Mouse (Mus musculus): ENCODE data around the gene Samm50. TPM values are rescaled to one million over a fixed set of nuclear protein-coding genes. Genes with fewer than 3 reads are reported as not detected.

The Samm50 gene
- polyA plus RNA-seq, 1 experiment from 2014 or later: 122 TPM

DNA sequence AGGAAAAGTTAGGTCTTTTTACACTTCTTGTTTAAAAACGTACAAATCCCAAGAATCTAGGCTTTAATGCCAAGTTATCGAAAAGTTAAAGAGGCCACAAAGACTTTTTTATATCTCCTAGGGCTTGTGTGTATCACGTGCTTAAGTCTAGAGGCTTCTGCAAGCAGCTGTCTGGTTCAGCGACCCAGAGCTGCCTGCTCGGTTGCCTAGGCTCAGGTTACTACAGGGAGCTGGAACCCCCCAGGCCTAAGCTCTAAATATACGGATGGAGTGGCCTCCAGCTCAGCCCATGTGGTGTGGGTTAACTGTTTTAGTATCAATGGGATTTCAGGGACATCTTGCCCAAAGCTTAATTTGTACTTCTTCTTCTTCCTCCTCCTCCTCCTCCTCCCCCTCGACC is 49.5 kb downstream of the Samm50 start:
- Histone ChIP-seq H3K9ac (no peak overlapping the region), H3K4me2 (no peak overlapping the region), H3K9me3 (replicated peaks) (0 out of 2 replicates have a peak, but pooled peaks cover 3% of the 10 kb centered on the region), H3K27ac (ENCODE audit: poor library complexity, severe bottlenecking) (0 out of 2 replicates have a peak overlapping the region, but pooled peaks have one; percentile 5), H3K27me3 (replicated peaks) (no peaks in the 10 kb centered on the region), H3K4me1 (replicated peaks) (peaks cover 44% of the 10 kb centered on the region), H3K4me3 (no peak overlapping the region), H3K36me3 (peaks cover 5% of the 10 kb centered on the region; the same call in 1 of the 2 replicates)
- no peak for ATAC-seq (ENCODE audit: insufficient number of reproducible peaks, low FRiP score)
- whole genome bisulfite sequencing: 46% methylated on average over 7 of the region's 7 CpGs

- WGBS: 80% methylated on average over 7 of the region's 7 CpGs
- Histone ChIP-seq H3K27me3 (replicated peaks) (no peaks in the 10 kb centered on the region), H3K27ac (ENCODE audit: poor library complexity, severe bottlenecking) (0 out of 2 replicates have a peak overlapping the region, but pooled peaks have one; percentile 44), H3K9ac (peak overlapping the region; percentile 19), H3K9me3 (replicated peaks) (peaks cover 9% of the 10 kb centered on the region; the same call in 1 of the 2 replicates), H3K4me3 (no peak overlapping the region), H3K4me1 (replicated peaks) (peaks cover 27% of the 10 kb centered on the region), H3K4me2 (no peak overlapping the region), H3K36me3 (peaks cover 10% of the 10 kb centered on the region; the same call in 1 of the 2 replicates)
- ATAC-seq (ENCODE audit: insufficient number of reproducible peaks, low FRiP score): no peak
Observed at GRCm38 (mm10) chr15:84245104-84245503, 53.1 kb downstream of the Samm50 start.

- peaks cover 6% of the 10 kb centered on the region; the same call in 1 of the 2 replicates for H3K9me3 ChIP-seq (replicated peaks)
- H3K4me2 ChIP-seq: no peak overlapping the region
- no peak overlapping the region for H3K27ac ChIP-seq (ENCODE audit: poor library complexity, severe bottlenecking)
- peaks cover 32% of the 10 kb centered on the region for H3K4me1 ChIP-seq (replicated peaks)
- 94% methylated on average over 6 of the region's 6 CpGs for WGBS
- no peak overlapping the region for H3K9ac ChIP-seq
- no peak for ATAC-seq (ENCODE audit: insufficient number of reproducible peaks, low FRiP score)
- H3K27me3 ChIP-seq (replicated peaks): no peaks in the 10 kb centered on the region
- no peak overlapping the region for H3K4me3 ChIP-seq
- peaks cover 10% of the 10 kb centered on the region; the same call in 1 of the 2 replicates for H3K36me3 ChIP-seq
Observed at GRCm38 (mm10) chr15:84246195-84246594, 54.2 kb downstream of the Samm50 start.

GRCm38 (mm10) chr15:84247309-84247708 is 55.3 kb downstream of the Samm50 start:
- Histone ChIP-seq H3K4me3 (no peak overlapping the region), H3K27ac (ENCODE audit: poor library complexity, severe bottlenecking) (no peak overlapping the region), H3K9me3 (replicated peaks) (peaks cover 6% of the 10 kb centered on the region; the same call in 1 of the 2 replicates), H3K27me3 (replicated peaks) (no peaks in the 10 kb centered on the region), H3K4me2 (no peak overlapping the region), H3K9ac (no peak overlapping the region), H3K36me3 (peaks cover 10% of the 10 kb centered on the region; the same call in 1 of the 2 replicates), H3K4me1 (replicated peaks) (peaks cover 38% of the 10 kb centered on the region)
- ATAC-seq (ENCODE audit: insufficient number of reproducible peaks, low FRiP score): no peak
- 93% methylated on average over 3 of the region's 3 CpGs for WGBS

- 34% methylated on average over 13 of the region's 13 CpGs for WGBS
- peaks cover 68% of the 10 kb centered on the region for H3K4me1 ChIP-seq (replicated peaks)
- H3K9me3 ChIP-seq (replicated peaks): peaks cover 6% of the 10 kb centered on the region; the same call in 1 of the 2 replicates
- no peaks in the 10 kb centered on the region for H3K27me3 ChIP-seq (replicated peaks)
- peak overlapping the region; percentile 61 for H3K9ac ChIP-seq
- H3K4me2 ChIP-seq: no peak overlapping the region; the same call in 1 of the 2 replicates
- peaks cover 5% of the 10 kb centered on the region; the same call in 1 of the 2 replicates for H3K36me3 ChIP-seq
- H3K27ac ChIP-seq (ENCODE audit: poor library complexity, severe bottlenecking): peak overlapping the region; percentile 97
- ATAC-seq (ENCODE audit: insufficient number of reproducible peaks, low FRiP score): peak; percentile 42; the same call in 1 of the 2 replicates
- H3K4me3 ChIP-seq: no peak overlapping the region
Observed at GRCm38 (mm10) chr15:84251227-84251626, 59.2 kb downstream of the Samm50 start.

DNA sequence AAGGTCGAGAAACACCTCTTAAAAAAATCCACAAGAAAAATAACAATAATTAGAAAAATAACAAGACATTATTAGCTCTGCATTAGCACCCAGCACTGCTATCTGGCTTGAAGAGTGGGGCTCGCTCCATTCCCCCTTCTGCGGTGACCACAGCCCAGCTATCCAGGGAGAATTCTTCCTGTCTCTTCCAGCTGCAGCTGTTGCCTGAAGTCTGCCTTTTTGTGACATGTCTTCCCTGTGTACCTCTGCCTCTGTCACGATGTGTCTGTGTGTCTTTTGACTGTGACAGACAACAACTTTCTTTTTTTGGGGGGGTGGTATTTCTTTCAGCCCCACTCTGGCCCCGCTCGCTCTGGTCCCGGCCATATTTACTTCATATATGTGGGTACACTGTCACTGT is 60.6 kb downstream of the Samm50 start:
- Histone ChIP-seq H3K4me2 (no peak overlapping the region), H3K9ac (no peak overlapping the region), H3K27me3 (replicated peaks) (no peaks in the 10 kb centered on the region), H3K9me3 (replicated peaks) (no peaks in the 10 kb centered on the region), H3K4me3 (no peak overlapping the region), H3K36me3 (no peaks in the 10 kb centered on the region), H3K4me1 (replicated peaks) (peaks cover 82% of the 10 kb centered on the region), H3K27ac (ENCODE audit: poor library complexity, severe bottlenecking) (peak overlapping the region; percentile 97)
- 86% methylated on average over 7 of the region's 7 CpGs for WGBS
- ATAC-seq (ENCODE audit: insufficient number of reproducible peaks, low FRiP score): no peak

DNA sequence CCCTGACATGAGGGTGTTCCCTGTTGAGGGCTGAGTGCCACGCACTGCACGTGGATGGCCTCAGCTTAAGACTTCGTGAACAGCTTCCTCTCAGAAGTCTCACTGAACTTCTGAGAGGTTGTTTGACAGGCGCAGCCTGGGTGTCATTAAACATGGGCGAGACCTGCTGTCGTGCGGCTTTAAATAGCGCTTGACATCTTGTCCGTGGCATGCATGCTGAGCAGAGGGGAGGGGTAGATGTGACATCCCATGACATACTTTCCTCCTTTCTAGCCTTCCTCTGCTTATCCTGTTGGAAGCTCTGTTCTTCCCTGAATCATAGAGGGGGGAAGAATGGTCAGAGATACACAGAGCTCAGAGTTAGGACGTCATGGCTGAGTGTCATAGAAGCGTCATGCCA is 61.7 kb downstream of the Samm50 start:
- peaks cover 87% of the 10 kb centered on the region for H3K4me1 ChIP-seq (replicated peaks)
- H3K4me2 ChIP-seq: peak overlapping the region; percentile 27
- peak overlapping the region; percentile 37; the same call in 1 of the 2 replicates for H3K9ac ChIP-seq
- H3K36me3 ChIP-seq: no peaks in the 10 kb centered on the region
- no peaks in the 10 kb centered on the region for H3K9me3 ChIP-seq (replicated peaks)
- peak overlapping the region; percentile 97 for H3K27ac ChIP-seq (ENCODE audit: poor library complexity, severe bottlenecking)
- H3K27me3 ChIP-seq (replicated peaks): no peaks in the 10 kb centered on the region
- peak; percentile 68 for ATAC-seq (ENCODE audit: insufficient number of reproducible peaks, low FRiP score)
- H3K4me3 ChIP-seq: no peak overlapping the region
- 22% methylated on average over 11 of the region's 11 CpGs for WGBS

DNA sequence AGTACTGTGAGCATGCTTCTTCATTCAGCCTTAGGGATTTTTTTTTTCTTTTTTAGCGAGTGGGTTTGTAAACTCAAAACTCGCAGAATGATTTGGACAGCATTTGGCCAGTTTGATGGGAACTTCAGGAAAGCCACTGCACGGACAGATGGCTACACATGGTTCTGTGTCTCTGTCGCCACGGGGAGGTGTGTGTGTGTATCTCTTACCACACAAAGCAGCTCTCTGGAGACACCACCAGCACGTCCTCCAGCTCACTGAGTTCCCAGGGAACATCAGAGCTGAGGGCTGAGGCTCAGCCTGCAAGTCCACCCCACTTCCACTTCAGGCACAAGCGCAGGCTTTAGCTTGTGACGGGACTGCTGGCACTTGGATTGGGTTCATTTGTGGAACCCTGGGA is 62.3 kb downstream of the Samm50 start:
- Histone ChIP-seq H3K36me3 (no peaks in the 10 kb centered on the region), H3K4me3 (no peak overlapping the region), H3K27ac (ENCODE audit: poor library complexity, severe bottlenecking) (peak overlapping the region; percentile 97), H3K9me3 (replicated peaks) (no peaks in the 10 kb centered on the region), H3K4me2 (no peak overlapping the region), H3K4me1 (replicated peaks) (peaks cover 91% of the 10 kb centered on the region), H3K27me3 (replicated peaks) (no peaks in the 10 kb centered on the region), H3K9ac (no peak overlapping the region)
- 54% methylated on average over 8 of the region's 8 CpGs for WGBS
- no peak for ATAC-seq (ENCODE audit: insufficient number of reproducible peaks, low FRiP score)

DNA sequence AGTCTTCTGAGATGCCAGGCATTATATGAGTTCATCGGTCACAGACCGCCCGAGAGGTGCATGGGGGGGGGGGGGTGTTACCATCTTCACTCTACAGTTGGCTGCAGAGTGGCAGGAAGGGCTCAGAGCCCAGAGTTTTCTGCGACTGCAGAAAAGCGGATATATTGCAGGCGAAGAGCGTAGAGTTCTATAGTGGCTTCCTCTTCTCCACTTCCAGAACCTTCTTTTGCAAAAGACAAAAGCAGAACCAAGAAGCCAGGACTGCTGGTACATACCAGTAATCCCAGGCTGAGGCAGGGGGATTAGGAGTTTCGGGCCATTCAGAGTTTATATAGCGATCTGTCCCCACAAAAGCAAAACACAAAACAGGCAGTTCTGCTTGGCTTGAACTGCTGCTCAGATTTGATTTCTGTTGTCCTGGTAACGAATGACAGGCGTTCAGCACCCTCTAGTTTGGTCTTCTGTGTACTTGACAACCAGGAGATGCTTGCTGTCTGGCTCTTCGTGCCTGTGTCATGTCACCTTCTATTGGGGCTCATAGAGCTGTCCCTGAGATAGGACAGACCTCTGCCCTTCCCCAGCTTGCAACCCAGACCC is 64.3 kb downstream of the Samm50 start:
- Histone ChIP-seq H3K9me3 (replicated peaks) (no peaks in the 10 kb centered on the region), H3K4me1 (replicated peaks) (peaks cover 90% of the 10 kb centered on the region), H3K4me2 (no peak overlapping the region), H3K27me3 (replicated peaks) (no peaks in the 10 kb centered on the region), H3K36me3 (peaks cover 7% of the 10 kb centered on the region; the same call in 1 of the 2 replicates), H3K27ac (ENCODE audit: poor library complexity, severe bottlenecking) (peak overlapping the region; percentile 44; the same call in 1 of the 2 replicates), H3K4me3 (no peak overlapping the region), H3K9ac (peak overlapping the region; percentile 13; the same call in 1 of the 2 replicates)
- ATAC-seq (ENCODE audit: insufficient number of reproducible peaks, low FRiP score): no peak
- 60% methylated on average over 12 of the region's 12 CpGs for WGBS

DNA sequence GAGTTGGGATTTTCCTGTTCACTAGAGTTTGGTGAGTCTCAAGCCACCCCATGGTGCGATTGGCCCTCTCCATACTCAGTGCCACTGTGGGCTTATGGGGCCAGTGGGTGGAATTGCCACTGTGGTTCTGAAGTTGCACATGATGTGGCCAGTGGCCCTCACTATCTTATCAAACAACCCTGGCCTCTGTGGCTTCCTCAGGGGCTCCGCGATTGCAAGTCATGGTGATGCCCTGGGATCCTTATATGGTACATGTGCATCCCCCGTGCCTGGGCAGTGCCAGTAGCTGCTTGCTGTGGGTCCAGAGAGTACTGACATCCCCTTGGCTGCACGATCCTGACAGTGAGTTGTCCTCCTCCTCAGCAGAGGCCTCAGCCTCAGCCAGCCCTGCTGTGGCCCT is 64.8 kb downstream of the Samm50 start:
- no peak overlapping the region; the same call in 1 of the 2 replicates for H3K9ac ChIP-seq
- ATAC-seq (ENCODE audit: insufficient number of reproducible peaks, low FRiP score): no peak
- no peaks in the 10 kb centered on the region for H3K27me3 ChIP-seq (replicated peaks)
- no peak overlapping the region for H3K4me3 ChIP-seq
- H3K27ac ChIP-seq (ENCODE audit: poor library complexity, severe bottlenecking): peak overlapping the region; percentile 4; the same call in 1 of the 2 replicates
- H3K4me1 ChIP-seq (replicated peaks): peaks cover 85% of the 10 kb centered on the region
- 46% methylated on average over 5 of the region's 5 CpGs for WGBS
- no peaks in the 10 kb centered on the region for H3K9me3 ChIP-seq (replicated peaks)
- H3K36me3 ChIP-seq: peaks cover 10% of the 10 kb centered on the region; the same call in 1 of the 2 replicates
- no peak overlapping the region for H3K4me2 ChIP-seq

DNA sequence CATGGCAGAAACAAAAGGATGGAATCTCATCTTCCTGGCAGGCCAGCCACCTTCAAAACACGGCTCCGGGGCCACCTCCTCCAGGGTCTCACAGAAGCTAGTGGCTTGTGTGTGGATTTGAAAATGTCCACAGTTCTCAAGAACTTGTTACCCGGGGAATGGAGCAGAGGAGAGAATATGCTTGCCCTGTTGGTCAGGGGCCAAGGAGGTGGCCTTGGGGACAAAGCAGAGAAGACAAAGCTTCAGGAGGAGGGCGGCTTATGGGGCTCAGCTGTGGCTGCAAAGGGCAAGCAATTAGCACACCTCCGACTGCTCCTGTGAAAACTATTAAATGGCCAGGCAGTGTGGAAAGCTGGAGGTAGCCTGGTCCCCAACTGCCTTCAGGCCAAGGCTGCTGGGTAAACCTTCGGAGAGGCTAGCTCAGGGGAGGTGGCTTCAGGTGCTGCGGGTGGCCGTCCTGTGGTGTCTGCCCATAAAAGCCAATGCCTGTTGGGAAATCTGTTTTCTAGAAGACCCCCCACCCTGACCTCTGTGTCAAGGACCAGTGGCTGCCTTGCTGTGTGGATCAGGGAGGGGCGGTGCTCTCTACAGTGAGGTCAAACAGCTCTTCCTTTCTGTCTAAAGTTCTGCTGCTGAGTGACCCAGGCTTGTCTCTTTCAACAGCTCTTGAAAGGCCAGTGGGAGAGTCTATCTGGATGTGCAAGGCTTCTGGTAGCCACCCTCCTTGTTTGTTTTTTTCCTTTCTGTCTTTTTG is 66.7 kb downstream of the Samm50 start:
- no peaks in the 10 kb centered on the region for H3K27me3 ChIP-seq (replicated peaks)
- peaks cover 74% of the 10 kb centered on the region for H3K4me1 ChIP-seq (replicated peaks)
- H3K27ac ChIP-seq (ENCODE audit: poor library complexity, severe bottlenecking): no peak overlapping the region
- H3K9me3 ChIP-seq (replicated peaks): no peaks in the 10 kb centered on the region
- no peak overlapping the region for H3K4me3 ChIP-seq
- no peak for ATAC-seq (ENCODE audit: insufficient number of reproducible peaks, low FRiP score)
- 72% methylated on average over 9 of the region's 9 CpGs for WGBS
- peaks cover 10% of the 10 kb centered on the region; the same call in 1 of the 2 replicates for H3K36me3 ChIP-seq
- 0 out of 2 replicates have a peak overlapping the region, but pooled peaks have one; percentile 15 for H3K9ac ChIP-seq
- H3K4me2 ChIP-seq: no peak overlapping the region
